Mouse (Mus musculus) spleen, postnatal 14 days (tissue): Measurements from ENCODE around the gene Pepd.

Source experiments
- DNase-seq, 2 experiments: peaks; one replicate each; pipeline ENCODE4 v3.0.0; 2021 to 2022; ENCODE audit warnings: low spot score in 2 of 2

Pepd gene

GRCm38 (mm10) chr7:35027801-35028420, 115.7 kb downstream of the Pepd start:
- no peak for DNase-seq

- no peak for DNase-seq
Observed at GRCm38 (mm10) chr7:35028559-35028958, 116.4 kb downstream of the Pepd start.

- DNase-seq, result no peak
Observed at GRCm38 (mm10) chr7:35029228-35029627, 117.0 kb downstream of the Pepd start.

DNA sequence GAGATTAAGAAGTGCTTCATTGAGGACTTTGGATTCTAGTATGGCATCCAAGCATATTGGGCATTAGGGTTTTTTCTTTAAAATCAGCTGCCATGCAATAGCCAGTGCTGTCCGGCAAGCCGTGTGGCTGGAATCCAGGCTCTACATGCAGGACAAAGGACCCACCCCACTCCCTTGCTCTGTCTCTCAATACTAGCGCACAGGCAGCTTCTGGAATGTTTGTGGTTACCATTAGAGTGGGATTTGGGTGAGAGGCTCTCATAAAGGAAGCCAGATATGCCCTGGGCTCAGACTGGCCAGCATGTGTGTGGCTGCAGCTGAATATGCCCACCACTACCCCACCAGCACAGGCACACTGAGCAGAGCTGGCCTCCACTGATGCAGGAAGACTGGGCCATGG, 117.5 kb downstream of the Pepd start:
- DNase-seq, result no peak

DNA sequence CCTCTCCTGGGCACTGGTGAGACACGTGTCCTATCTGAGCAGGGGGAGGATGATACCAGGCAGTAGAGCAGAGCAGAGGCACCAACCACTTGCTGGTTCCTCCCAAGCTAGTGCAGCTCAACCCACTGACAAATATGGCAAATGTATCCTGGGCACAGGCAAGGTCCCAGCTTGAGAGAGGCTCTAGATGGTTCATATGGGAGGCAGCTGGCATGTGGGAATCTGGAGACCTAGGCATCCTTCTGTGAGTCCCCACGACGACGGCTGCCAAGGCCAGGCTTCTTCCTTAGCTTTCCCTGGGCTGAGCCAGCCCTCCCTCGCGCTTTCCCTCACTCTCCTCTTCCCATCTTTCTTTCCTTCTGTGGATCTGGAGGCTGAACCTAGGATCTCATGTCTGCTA, 118.4 kb downstream of the Pepd start:
- DNase-seq, result no peak

GRCm38 (mm10) chr7:35035141-35035553, 123.0 kb downstream of the Pepd start:
- no peak for DNase-seq

DNA sequence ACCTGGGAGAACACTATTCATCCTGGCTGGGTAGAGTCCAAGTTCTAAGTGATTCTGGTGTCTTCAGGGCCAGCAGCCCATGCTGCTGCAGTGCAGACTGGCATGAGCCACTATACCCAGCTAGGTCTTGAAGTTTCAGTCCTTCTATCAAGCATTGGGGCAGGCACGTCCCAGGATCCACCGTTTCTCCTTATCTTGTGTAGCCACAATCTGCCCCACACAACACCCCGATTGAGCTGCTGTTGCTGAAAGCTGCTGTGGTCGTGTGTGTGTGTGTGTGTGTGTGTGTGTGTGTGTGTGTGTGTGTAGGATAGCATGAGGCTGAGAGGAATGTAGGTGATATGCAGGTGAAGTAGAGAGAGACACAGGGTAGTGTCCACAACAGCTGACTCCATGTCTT, 123.4 kb downstream of the Pepd start:
- no peak for DNase-seq

GRCm38 (mm10) chr7:35036266-35036731, 124.1 kb downstream of the Pepd start:
- DNase-seq, result no peak

- no peak for DNase-seq
Observed at GRCm38 (mm10) chr7:35037408-35037807, 125.2 kb downstream of the Pepd start.

GRCm38 (mm10) chr7:35040176-35040972, 128.2 kb downstream of the Pepd start:
- DNase-seq, result no peak

- no peak for DNase-seq
Observed at GRCm38 (mm10) chr7:35041286-35042208, 129.4 kb downstream of the Pepd start.

DNA sequence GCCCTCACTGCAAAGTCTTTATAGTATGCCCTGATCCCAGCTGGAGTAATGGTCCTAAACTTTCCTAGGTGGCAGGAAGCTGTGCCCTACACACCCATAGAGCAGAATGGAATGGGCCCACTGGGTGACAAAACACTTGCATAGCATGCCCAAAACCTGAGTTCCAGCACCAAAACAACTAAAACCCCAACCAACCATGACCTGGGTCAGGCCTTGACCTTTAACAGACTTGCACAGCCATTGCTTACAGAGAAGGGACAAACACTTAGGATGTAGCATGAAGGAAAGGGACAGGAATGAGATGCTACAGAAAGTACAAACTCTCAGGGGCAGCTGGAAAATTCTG, 130.0 kb downstream of the Pepd start:
- no peak for DNase-seq

- no peak for DNase-seq
Observed at GRCm38 (mm10) chr7:35042759-35043217, 130.6 kb downstream of the Pepd start.

DNA sequence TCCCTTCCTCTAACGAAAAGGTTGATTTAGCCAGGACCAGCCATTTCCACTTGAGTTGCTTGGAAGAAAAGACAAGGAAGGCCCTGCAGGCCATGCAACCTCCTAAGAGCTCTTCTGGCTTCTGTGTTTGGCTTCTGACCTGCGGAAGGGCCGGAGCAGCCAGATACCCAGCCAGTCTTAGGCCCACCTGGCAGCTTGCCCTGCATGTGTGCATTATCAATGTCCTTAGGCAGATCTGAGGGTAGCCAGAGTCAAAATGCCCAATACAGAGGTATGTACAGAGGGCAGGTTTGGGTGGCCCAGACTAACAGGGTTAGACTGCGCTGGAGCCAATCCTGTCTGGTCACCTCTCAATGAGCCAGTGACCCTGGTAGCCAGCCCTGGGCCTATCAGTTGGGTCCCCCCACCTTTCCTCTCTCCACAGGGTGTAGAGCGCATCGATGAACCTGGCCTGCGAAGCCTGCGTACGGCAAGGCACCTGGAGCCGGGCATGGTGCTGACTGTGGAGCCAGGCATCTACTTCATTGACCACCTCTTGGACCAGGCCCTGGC, 131.2 kb downstream of the Pepd start:
- DNase-seq, result no peak

- no peak for DNase-seq
Observed at GRCm38 (mm10) chr7:35044719-35045118, 132.5 kb downstream of the Pepd start.

- no peak for DNase-seq
Observed at GRCm38 (mm10) chr7:35046091-35046490, 133.9 kb downstream of the Pepd start.

GRCm38 (mm10) chr7:35050540-35050939, 138.4 kb downstream of the Pepd start:
- no peak for DNase-seq

- DNase-seq, result no peak
Observed at GRCm38 (mm10) chr7:35053161-35053560, 141.0 kb downstream of the Pepd start.

DNA sequence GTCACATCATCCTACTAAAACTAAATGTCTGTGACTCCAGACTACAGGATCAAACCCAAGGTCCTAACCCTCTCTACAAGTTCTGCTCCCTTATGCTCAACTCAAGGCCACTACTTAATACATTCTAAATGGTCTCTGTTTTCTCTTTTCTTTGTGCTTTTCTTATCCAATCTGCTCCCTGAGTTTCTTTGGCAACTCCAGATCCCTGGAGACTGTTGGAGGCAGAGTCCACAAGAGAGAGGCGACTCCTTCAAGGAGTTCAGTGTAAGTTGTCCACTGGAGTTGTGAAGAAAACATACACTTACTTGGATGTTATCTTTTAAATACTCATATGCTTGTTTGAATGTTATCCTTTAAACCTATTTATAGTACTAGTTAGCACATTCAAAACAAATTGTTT, 142.1 kb downstream of the Pepd start:
- DNase-seq, result no peak

DNA sequence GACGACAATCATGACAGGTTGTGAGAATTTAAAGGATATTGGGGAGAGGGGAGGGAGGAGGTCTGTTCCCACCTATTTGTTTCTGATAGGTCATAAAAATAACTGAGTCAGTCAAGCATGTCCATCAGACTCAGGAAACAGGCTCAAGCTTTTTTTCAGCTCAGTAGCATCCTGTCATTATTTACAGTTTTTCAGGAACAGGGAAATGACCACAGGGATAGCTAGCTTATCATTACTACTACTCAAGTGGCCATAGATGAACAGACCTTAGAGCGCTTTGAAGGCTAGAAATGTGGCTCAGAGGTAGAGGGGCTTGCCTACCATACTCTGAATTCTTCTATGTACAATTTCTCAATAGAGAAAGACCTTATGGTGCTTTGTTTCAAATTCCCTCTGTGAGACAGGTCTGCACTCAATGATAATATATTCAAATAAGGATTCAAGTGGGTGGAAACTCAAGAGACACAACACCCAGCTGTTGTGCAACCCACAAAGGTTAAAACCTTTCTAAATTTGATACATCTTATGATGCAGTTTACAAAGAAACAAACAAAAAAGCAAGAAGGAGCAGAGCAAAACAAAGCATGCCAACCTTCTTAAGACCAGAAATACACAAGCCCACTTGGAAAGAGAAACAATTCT, 142.9 kb downstream of the Pepd start:
- DNase-seq, result no peak
